Mouse (Mus musculus) splenic B cell, adult 2 months (primary cell): ENCODE results near the gene BC005624.

Source experiments
- DNase-seq: peaks from one replicate; pipeline ENCODE4 v3.0.0-alpha.2; 2011; ENCODE audit warnings: low read depth, low spot score
- H3K27me3 ChIP-seq: 2 replicates; pipeline ENCODE4 v1.6.1; 2012; ENCODE audit warnings: mild to moderate bottlenecking, low read length, moderate library complexity, mixed read lengths; ENCODE audit not compliant: control insufficient read depth, poor library complexity, insufficient read depth, severe bottlenecking
- H3K36me3 ChIP-seq: 2 replicates; pipeline ENCODE4 v1.6.1; 2012; ENCODE audit warnings: mild to moderate bottlenecking, low read length, moderate library complexity, mixed read lengths; ENCODE audit not compliant: control insufficient read depth, poor library complexity, insufficient read depth, severe bottlenecking

The BC005624 gene

DNA sequence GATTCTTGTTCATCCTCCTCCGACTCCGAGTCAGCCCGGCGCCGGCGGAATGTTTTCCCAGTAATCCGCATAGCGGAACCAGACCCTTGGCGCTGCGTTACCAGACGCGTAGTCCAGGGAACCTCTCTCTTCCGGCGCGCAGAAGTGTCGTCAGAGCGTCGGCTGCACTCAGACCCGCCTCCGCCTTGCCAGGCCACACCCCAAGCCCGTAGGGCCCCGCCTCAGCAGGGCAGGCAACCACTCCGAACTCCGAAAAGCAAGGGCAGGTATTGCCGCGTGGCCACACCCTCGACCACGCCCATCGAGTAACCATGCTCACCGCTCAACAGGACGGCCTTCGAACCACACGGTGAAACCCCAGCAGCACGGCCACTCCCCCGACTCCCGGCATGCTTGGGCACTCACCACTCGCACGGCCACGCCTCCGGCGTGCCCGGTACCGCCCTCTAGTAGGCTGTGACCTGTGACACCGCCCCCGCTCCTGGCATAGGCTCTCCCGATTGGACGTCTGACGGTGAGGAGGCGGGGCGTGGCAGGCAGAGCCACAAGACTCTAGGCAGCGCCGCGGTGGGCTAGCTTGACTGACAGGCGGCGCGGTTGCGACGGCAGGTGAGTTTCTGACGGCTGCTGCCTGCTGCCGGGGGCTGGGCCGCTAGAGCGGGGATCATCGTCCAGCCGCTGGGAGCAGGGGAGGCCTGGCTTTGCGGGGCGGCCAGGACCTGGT is at the start of gene BC005624, which contains the start of gene Usp20:
TSS of gene BC005624 (minus strand) at position 412 of the 724 bp plus-strand sequence.
TSS of gene Usp20 (plus strand) at position 490 of the 724 bp plus-strand sequence.
- Histone ChIP-seq H3K36me3 (peaks cover 5% of the 10 kb centered on the region), H3K27me3 (no peaks in the 10 kb centered on the region)
- peak; percentile 100 for DNase-seq

DNA sequence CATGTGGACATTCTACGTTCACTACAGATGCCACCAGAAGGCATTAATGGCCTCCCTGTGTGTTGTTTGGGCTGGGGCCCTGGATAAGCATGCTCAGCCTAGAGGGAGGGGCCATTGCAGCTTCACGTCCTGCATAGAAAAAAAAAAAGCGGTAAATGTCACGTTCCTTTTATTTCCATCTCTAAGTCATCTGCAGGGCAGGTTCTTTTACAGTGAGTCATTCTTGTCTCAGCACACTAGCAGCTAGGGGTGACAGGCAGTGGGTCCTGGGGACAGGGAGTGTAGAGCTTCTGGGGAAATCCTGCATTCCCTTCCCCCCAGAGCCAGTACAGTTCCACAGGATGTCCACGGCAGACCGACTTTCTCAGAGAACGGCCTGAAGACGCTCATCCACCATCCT is 44.6 kb upstream of the BC005624 start:
- Histone ChIP-seq H3K27me3 (no peaks in the 10 kb centered on the region), H3K36me3 (peaks cover 2% of the 10 kb centered on the region; the same call in 1 of the 2 replicates)
- no peak for DNase-seq

DNA sequence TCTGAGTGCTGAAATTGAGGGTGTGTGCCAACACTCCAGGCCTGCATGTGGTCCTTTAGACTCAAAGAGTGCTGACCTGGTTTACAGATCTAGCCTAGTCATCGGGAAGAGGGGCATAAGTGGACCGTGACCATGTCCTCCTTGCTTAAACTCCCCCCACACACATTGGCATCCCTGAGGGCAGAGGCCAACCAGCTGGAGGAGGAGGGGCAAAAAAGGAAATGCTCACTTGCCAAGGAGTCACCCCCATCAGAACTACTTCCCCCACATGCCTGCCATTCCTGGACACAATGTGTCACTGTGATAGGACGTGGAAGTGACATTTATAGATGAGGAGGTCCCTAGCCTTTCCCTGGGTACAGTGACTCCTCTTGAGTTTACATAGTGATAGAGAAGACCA is 43.5 kb upstream of the BC005624 start:
- H3K27me3 ChIP-seq, result no peaks in the 10 kb centered on the region
- DNase-seq, result peak; percentile 15
- H3K36me3 ChIP-seq, result peaks cover 2% of the 10 kb centered on the region; the same call in 1 of the 2 replicates

DNA sequence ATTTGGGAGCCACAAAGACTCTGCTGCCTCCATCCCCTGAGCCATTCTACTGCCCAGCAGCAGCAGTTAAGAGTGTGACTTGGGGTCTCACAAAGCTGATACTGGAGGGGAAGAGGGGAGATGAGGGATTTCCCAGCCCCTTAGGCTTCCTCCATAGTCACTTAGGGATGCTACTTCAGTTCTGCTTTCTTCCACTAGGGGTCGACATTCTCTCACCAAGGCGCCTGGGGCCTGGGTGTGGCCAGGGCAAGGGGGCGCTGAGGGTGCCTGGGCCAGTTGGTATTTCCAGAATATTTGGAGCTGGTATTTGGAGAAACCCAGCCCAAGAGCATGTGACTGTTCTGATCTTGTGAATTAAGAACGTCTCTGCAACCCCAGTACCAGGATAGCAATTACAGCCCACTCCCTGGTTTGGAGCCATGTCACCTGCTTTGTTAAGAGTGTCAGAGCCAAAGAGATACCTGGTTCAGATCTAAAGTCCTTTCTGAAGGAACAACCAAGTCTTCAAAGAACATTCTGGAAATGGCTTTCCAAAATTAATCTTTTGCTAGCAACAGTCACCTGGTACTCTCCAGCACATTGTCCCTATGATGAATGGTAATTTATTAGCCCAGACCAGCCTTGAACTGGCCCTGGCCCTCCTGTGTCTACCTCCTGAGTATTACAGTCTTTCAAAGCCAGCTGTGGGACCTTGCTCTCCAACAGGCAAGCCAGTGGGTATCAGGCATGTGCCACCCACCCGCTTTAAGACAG is 42.8 kb upstream of the BC005624 start:
- DNase-seq, result peak; percentile 80
- no peaks in the 10 kb centered on the region for H3K27me3 ChIP-seq
- peaks cover 2% of the 10 kb centered on the region; the same call in 1 of the 2 replicates for H3K36me3 ChIP-seq

DNA sequence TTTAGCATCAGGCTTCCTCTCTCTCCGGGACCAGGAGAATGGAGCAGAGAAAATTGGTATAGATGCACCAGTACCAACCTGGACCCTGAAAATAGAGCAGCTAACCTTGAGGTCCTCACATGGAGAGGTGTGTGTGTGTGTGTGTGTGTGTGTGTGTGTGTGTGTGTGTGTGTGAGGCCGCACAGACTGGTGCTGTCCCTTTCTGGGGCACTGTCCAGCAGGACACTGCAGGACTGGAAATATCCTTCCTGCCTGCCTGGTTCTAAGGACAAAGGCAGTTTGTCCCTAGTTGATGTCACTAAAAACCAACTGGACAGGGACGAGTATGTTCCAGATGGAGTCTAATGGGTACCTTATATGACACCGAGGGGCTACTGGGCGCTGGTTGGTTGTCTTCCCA is 41.9 kb upstream of the BC005624 start:
- no peaks in the 10 kb centered on the region for H3K27me3 ChIP-seq
- DNase-seq, result no peak
- H3K36me3 ChIP-seq, result no peaks in the 10 kb centered on the region

DNA sequence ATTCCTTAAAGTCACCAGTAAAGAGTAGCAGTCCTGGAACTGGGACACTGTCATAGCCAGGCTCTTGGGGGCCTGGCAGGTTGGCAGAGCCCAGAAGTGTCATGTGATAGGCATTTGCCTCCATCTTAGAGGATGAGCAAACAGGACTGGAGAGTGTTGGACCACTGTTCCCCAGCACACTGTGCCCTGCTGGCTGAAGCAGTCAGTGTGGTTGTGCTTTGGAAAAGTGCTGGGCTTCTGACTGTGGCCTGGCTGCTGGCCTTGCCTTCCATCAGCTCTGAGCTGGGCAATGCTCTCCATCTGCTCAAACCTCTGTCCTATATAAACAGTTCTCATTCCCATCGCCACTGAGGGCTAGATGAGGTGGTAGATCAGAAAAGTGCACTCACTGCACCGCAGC is 38.2 kb upstream of the BC005624 start:
- Histone ChIP-seq H3K27me3 (no peaks in the 10 kb centered on the region), H3K36me3 (no peaks in the 10 kb centered on the region)
- no peak for DNase-seq

DNA sequence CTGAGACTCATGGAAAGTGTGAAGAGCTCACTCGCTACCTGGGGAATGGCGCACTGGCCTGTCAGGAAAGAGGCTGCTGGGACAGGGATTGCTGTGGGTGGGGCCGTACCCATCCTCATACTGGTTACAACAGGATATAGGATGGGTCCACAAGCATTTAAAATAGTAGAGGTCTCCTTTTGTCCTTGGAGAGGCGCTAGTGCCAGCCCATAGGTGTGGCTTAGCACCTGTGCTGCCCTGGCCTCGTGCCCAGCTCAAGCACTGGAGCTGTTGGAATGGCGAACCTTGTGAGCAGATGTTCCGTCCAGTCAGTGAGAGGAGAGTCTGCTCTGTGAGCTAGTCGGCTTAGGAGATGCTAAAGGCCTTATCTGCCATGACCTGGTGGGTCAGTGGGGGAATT is 37.0 kb upstream of the BC005624 start:
- H3K36me3 ChIP-seq, result no peaks in the 10 kb centered on the region
- DNase-seq, result no peak
- H3K27me3 ChIP-seq, result no peaks in the 10 kb centered on the region

DNA sequence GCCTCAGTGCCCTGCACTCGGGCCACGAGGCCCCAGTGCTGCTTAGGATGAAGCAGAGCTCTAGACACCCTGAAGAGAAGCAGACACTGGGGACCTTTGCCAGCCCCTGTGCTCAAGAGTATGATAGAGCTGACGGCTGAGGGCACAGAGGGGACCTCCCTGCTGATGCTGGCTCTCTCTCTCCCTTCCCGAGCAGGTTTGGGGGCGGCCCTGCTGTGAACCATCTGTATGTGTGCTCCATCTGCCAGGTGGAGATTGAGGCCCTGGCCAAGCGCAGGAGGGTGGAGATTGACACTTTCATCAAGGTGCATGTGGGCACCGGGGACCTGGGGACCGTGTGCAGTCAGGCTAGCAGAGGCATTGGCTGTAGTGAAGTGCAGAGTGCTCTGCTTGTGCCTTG is 36.5 kb upstream of the BC005624 start:
- Histone ChIP-seq H3K27me3 (no peaks in the 10 kb centered on the region), H3K36me3 (no peaks in the 10 kb centered on the region)
- DNase-seq, result no peak

DNA sequence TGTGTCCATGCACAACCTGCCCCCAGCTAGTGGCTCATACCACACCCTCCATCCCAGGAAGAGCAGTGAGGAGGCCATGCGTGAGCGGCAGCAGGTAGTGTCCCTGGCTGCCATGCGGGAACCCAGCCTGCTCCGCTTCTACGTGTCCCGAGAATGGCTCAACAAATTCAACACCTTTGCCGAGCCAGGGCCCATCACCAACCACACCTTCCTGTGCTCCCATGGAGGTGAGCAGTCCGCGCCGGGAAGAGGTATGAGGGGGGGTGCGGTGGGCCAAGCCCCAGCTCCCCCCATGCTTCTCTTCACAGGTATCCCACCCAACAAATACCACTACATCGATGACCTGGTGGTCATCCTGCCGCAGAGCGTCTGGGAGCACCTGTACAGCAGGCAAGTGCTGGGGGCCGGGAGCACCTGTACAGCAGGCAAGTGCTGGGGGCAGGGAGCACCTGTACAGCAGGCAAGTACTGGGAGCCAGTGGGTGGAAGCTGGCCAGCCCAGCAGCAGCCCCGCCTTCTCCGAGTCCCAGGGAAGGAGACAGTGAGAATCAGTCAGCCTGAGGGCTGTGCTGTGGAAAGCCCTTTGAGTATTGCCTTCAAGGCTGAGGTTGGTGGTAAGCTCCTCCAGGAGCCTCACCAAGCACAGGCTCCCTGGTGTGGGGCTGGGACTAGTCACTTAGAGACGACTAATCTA is 35.8 kb upstream of the BC005624 start:
- Histone ChIP-seq H3K36me3 (no peaks in the 10 kb centered on the region), H3K27me3 (no peaks in the 10 kb centered on the region)
- DNase-seq, result no peak

DNA sequence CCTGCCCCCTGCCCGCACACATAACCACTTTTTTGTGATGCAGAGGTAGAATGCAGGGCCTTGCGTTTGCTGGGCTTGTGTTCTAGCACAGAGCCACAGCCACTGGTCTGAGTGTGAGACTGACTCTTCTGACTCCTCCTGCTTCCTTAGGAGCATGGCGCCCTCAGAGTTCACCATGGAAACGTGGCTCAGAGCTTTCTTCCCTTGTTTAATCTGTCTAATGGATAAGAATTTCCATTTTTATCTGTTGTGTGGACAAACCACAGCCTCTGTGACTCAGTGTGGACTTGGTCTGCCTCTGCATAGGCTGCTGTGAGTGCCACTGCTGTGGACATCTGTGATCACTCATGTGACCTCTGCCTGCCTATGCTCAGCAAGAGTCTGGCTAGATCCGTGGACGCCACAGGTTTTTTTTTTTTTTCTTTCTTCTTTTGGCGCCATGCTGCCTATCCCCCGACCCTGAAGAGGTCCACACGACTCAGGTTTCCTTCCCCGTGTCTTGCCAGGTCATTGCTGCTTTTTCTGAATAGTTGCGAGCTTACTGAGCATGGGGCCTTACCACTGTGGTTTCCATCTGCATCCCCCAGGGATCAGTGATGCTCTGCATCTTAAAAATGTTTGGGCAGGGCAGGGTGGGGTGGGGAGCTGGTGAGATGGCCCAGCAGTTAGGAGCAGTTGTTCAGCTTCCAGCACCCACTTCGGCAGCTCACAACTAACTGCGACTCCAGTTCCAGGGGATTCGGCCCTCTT is 31.5 kb upstream of the BC005624 start:
- Histone ChIP-seq H3K27me3 (no peaks in the 10 kb centered on the region), H3K36me3 (no peaks in the 10 kb centered on the region)
- DNase-seq, result no peak

DNA sequence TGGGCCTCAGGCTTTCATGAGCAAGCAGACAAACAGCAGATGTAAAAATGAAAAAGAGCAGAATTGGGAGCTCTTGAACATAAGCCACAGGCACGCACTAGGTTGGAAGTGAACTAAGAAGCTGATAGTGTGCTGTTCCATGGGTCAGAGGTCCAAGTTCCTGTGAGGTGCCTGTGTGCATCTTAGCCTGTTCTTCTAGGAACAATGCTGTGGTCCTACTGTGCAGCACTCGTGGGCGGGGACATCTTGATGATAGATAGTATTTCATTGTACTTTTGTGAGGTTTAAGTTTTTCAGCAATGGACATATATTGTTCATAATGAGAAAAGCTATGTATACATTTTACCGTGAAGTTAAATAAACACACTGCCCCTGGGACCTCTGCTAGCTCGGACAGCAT is 25.2 kb upstream of the BC005624 start:
- H3K27me3 ChIP-seq, result no peaks in the 10 kb centered on the region
- H3K36me3 ChIP-seq, result no peaks in the 10 kb centered on the region; the same call in 1 of the 2 replicates
- DNase-seq, result no peak

DNA sequence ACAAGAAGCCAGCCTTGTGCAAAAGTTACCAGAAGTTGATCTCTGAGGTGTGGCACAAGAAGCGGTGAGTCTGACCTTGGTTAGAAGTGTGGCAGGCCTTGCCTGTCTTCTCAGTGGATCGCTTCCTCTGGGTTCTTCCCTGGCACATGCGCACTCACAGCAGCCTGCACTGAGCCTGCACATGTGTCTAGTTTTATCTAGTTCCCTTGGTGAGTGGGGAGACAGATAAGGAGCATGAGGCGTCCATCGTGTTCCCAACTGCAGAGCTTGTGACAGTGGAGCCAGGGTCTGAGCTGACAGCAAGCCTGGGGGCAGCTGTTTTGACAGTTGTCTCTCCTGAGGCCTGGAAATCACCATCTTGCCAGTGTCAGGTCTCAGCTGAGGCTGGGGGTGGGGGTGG is 24.4 kb upstream of the BC005624 start:
- Histone ChIP-seq H3K36me3 (no peaks in the 10 kb centered on the region; the same call in 1 of the 2 replicates), H3K27me3 (no peaks in the 10 kb centered on the region)
- DNase-seq, result no peak

DNA sequence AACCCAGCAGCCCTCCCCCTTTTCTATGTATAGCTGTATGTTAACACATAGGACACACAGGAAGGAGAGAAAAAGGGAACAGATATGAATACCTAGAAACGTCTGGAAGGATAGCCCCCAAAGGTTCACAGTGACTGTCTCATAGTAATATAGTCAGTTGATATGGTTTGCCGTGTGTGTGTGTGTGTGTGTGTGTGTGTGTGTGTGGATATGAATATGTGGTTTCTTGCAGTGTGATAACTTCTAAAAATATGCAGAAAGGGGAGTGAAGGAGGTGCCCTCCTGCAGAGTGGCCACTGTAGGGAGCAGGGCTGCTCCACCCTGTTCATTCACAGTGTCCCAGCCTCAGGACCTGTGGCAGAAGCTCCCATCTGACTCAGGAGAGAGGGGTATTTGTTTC is 23.5 kb upstream of the BC005624 start:
- Histone ChIP-seq H3K27me3 (no peaks in the 10 kb centered on the region), H3K36me3 (no peaks in the 10 kb centered on the region; the same call in 1 of the 2 replicates)
- DNase-seq, result no peak

DNA sequence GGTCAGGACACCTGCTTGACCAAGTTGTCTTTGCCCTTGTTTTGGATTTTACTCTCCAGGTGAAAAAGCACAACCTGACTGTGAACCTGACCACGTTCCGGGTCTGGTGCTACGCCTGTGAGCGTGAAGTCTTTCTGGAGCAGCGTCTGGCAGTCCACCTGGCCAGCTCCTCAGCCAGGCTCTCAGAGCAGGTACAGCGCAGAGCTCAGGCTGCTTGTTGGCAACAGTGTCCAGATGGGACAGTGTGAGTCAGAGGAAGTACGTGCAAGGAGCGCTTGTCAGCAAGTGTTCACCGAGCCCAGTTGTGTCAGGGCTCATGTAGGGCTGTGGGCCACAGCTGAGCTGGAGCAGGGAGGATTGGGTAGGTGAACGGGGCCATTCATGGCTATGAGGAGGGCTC is 20.9 kb upstream of the BC005624 start:
- H3K36me3 ChIP-seq, result no peaks in the 10 kb centered on the region; the same call in 1 of the 2 replicates
- H3K27me3 ChIP-seq, result no peaks in the 10 kb centered on the region
- no peak for DNase-seq
